Mouse (Mus musculus) left cerebral cortex, adult 8-10 months (tissue): ENCODE results near the gene Isx. TPM values are rescaled to one million over a fixed set of nuclear protein-coding genes. Genes with fewer than 3 reads are reported as not detected.

Experiments
- DNase-seq, 2 experiments: peaks; one replicate each; pipeline ENCODE4 v3.0.0; 2022; ENCODE audit warnings: low spot score in 2 of 2
- total RNA-seq, 4 experiments: library from RNA; stranded (reverse); gene quantifications; 2 replicates each; pipeline ENCODE4 v1.2.4; 2022

The Isx gene
- under 1 TPM in 1 of 4 experiments, not detected in 3; 0.20 TPM for total RNA-seq

GRCm38 (mm10) chr8:74872940-74873339 is at the start of gene Isx:
Gene Isx, plus strand, starts transcription at chr8:74873173.
- DNase-seq = no peak

GRCm38 (mm10) chr8:74827689-74828088 is 45.3 kb upstream of the Isx start:
- no peak for DNase-seq

GRCm38 (mm10) chr8:74831322-74831721 is 41.7 kb upstream of the Isx start:
- DNase-seq = no peak

- DNase-seq = no peak
These were observed 38.7 kb upstream of the Isx start for GRCm38 (mm10) chr8:74834246-74834645.

GRCm38 (mm10) chr8:74847376-74848048 is 25.5 kb upstream of the Isx start:
- DNase-seq = no peak

- DNase-seq = no peak
These were observed 24.3 kb upstream of the Isx start for GRCm38 (mm10) chr8:74848707-74849106.

- peak in 1 of 2 experiments; percentile 41 for DNase-seq
These were observed 22.0 kb upstream of the Isx start for GRCm38 (mm10) chr8:74850971-74851370.

GRCm38 (mm10) chr8:74851837-74852236 is 21.1 kb upstream of the Isx start:
- DNase-seq = no peak

- DNase-seq = no peak
These were observed 19.5 kb upstream of the Isx start for GRCm38 (mm10) chr8:74853488-74853887.

GRCm38 (mm10) chr8:74854786-74855185 is 18.2 kb upstream of the Isx start:
- no peak for DNase-seq

- DNase-seq = no peak
These were observed 17.6 kb upstream of the Isx start for GRCm38 (mm10) chr8:74855341-74855740.

- no peak for DNase-seq
These were observed 13.7 kb upstream of the Isx start for GRCm38 (mm10) chr8:74859241-74859640.

- no peak for DNase-seq
These were observed 12.5 kb upstream of the Isx start for GRCm38 (mm10) chr8:74860449-74860848.

- DNase-seq = no peak
These were observed 10.4 kb upstream of the Isx start for GRCm38 (mm10) chr8:74862598-74862997.

GRCm38 (mm10) chr8:74870346-74870949 is 2.5 kb upstream of the Isx start:
- no peak for DNase-seq

GRCm38 (mm10) chr8:74871686-74872085 is 1.3 kb upstream of the Isx start:
- DNase-seq = no peak

- no peak for DNase-seq
These were observed 686 bp upstream of the Isx start for GRCm38 (mm10) chr8:74872151-74872823.

- no peak for DNase-seq
These were observed 1.6 kb downstream of the Isx start for GRCm38 (mm10) chr8:74874565-74874964.

GRCm38 (mm10) chr8:74878637-74879036 is 5.7 kb downstream of the Isx start:
- no peak for DNase-seq

GRCm38 (mm10) chr8:74888763-74889162 is 15.8 kb downstream of the Isx start:
- no peak for DNase-seq

GRCm38 (mm10) chr8:74891030-74891429 is 18.1 kb downstream of the Isx start:
- peak in 1 of 2 experiments; percentile 56 for DNase-seq

GRCm38 (mm10) chr8:74896302-74896701 is 23.3 kb downstream of the Isx start:
- no peak for DNase-seq

GRCm38 (mm10) chr8:74897315-74897714 is 24.3 kb downstream of the Isx start:
- DNase-seq = no peak
